Mouse (Mus musculus) midbrain, embryonic 10.5 days (tissue): Measurements from ENCODE around the gene Efna2. TPM values are rescaled to one million over a fixed set of nuclear protein-coding genes. Genes with fewer than 3 reads are reported as not detected.

Experiments used
- DNase-seq: peaks from one replicate; pipeline ENCODE4 v3.0.0-alpha.2; 2017; ENCODE audit warnings: low spot score
- H3K27ac ChIP-seq: fragments of 300-500 bp; sonication (generic); replicated peaks from 2 replicates; pipeline ENCODE4 v1.5.1; 2016; ENCODE audit warnings: mild to moderate bottlenecking
- H3K27me3 ChIP-seq: fragments of 300-500 bp; sonication (generic); 2 replicates; pipeline ENCODE4 v1.6.1; 2016; ENCODE audit warnings: low read depth, mild to moderate bottlenecking; ENCODE audit not compliant: poor library complexity, severe bottlenecking
- H3K36me3 ChIP-seq: fragments of 300-500 bp; sonication (generic); 2 replicates; pipeline ENCODE4 v1.6.1; 2016; ENCODE audit warnings: mild to moderate bottlenecking, moderate library complexity
- H3K4me1 ChIP-seq: fragments of 300-500 bp; sonication (generic); 2 replicates; pipeline ENCODE4 v1.6.1; 2016
- H3K4me3 ChIP-seq: fragments of 300-500 bp; sonication (generic); 2 replicates; pipeline ENCODE4 v1.5.1; 2016; ENCODE audit warnings: mild to moderate bottlenecking, moderate library complexity
- H3K9me3 ChIP-seq: fragments of 300-500 bp; sonication (generic); replicated peaks from 2 replicates; pipeline ENCODE4 v1.6.1; 2016; ENCODE audit warnings: mild to moderate bottlenecking
- WGBS: fragments of 180-500 bp; shearing (Covaris S2); methylation state at CpG from one replicate; pipeline ENCODE4 v1.1.7; 2016; 5-methylcytosine and 5-hydroxymethylcytosine counted together
- polyA plus RNA-seq: library from polyadenylated mRNA; unstranded; fragments of >200 nt; fragmentation: Nextera tagmentation; extraction: Ambion mirVana; gene quantifications from 2 replicates; pipeline ENCODE4 v1.2.1, GENCODE M21; 2016

The Efna2 gene
- polyA plus RNA-seq, 1 experiment from 2014 or later = 56.6 TPM

DNA sequence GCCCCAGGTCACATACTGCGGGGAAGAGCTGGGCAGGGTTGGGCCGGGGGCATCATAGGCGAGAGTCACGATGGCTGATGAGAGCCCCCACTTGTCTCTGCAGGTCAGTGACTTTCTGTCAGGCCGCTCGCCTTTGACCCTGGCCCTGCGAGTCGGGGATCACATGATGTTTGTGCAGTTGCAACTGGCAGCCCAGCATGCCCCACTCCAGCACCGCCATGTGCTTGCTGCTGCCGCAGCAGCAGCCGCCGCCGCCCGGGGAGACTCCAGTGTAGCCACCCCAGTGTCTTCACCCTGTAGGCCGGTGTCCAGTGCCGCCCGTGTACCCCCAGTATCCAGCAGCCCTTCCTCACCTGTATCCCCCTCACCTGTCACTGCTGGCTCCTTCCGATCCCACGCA, 25.6 kb upstream of the Efna2 start:
- peaks cover 75% of the 10 kb centered on the region for H3K4me1 ChIP-seq
- no peak for DNase-seq
- WGBS = 85% methylated on average over 19 of the region's 19 CpGs
- H3K4me3 ChIP-seq = peak overlapping the region; percentile 99
- H3K27ac ChIP-seq = peak overlapping the region; percentile 100
- no peaks in the 10 kb centered on the region for H3K27me3 ChIP-seq
- H3K36me3 ChIP-seq = peaks cover 81% of the 10 kb centered on the region
- no peaks in the 10 kb centered on the region for H3K9me3 ChIP-seq

DNA sequence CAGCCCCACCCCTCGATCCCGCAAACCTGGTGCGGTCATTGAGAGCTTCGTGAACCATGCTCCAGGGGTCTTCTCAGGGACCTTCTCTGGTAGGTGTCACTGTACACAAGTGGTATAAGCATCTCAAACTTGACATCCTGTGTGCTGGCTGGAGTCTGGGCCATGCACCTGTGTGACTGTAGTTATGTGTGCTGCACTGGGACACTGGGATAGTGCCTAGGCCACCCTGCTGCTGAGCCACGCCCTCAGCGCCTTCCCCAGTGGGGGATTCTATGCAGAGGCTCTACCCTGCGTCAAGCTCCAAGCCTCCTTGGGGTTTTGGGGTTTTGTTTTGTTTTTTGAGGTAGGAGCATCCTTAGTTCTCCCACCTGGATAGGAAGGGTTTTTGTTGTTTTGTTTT, 24.9 kb upstream of the Efna2 start:
- 93% methylated on average over 7 of the region's 7 CpGs for WGBS
- H3K36me3 ChIP-seq = peaks cover 81% of the 10 kb centered on the region
- H3K9me3 ChIP-seq = no peaks in the 10 kb centered on the region
- no peaks in the 10 kb centered on the region for H3K27me3 ChIP-seq
- peak overlapping the region; percentile 99 for H3K4me3 ChIP-seq
- H3K27ac ChIP-seq = peak overlapping the region; percentile 100; the same call in 1 of the 2 replicates
- DNase-seq = no peak
- peaks cover 82% of the 10 kb centered on the region for H3K4me1 ChIP-seq

DNA sequence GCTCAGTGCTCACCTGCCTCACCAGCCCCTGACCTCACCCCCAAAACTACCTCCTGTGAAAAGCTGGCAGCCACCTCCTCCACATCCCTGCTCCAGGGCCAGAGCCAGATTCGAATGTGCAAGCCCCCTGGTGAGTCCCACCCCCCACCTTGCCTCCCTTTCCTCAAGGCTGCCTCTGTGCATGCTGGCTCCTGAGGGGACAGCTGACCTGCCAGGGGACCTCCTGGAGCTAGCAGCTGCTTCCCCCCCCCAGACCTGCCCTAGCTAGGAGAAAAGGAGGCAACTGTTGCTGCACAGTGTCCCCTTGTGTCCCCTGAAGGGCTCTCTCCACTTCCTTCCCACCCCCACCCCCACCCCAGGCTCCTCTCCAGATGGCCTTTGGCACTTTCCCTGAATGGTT, 24.0 kb upstream of the Efna2 start:
- H3K27ac ChIP-seq = 0 out of 2 replicates have a peak overlapping the region, but pooled peaks have one; percentile 23

DNA sequence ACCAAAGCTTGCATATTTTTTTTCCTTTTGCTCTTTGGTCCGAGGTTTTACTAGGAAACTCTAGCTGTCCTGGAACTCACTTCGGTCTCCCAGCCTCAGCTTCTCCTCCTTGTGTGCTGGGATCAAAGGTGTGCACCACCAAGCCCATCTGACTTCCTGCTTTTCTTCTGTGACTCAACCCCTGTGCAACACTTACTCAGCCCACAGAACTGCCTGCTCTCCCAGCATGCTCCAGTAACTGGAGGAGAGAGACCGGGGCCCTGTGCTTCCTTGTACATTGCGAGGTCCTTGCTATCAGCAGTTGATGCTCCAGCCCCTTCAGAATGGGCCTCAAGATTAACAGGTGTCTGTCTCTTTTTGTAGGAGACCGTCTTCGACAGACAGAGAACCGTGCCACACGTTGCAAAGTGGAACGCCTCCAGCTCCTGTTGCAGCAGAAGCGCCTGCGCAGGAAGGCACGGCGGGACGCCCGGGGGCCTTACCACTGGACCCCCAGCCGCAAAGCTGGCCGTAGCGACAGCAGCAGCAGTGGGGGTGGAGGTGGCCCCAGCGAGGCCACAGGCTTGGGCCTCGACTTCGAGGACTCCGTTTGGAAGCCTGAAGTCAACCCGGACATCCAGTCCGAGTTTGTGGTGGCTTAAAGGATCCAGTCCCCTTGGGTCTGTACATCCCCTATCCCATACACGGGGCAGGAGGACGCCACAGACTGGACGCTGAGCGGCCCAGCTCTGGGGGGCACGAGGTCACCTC, 23.1 kb upstream of the Efna2 start:
- WGBS = 91% methylated on average over 29 of the region's 29 CpGs
- Histone ChIP-seq H3K27ac (peak overlapping the region; percentile 19), H3K9me3 (no peaks in the 10 kb centered on the region), H3K27me3 (no peaks in the 10 kb centered on the region), H3K36me3 (peaks cover 66% of the 10 kb centered on the region), H3K4me1 (peaks cover 100% of the 10 kb centered on the region), H3K4me3 (peak overlapping the region; percentile 27; the same call in 1 of the 2 replicates)
- DNase-seq = no peak

More for the DNA sequence above, 24.0 kb upstream of the Efna2 start:
- Histone ChIP-seq H3K4me1 (peaks cover 91% of the 10 kb centered on the region), H3K9me3 (no peaks in the 10 kb centered on the region), H3K4me3 (peak overlapping the region; percentile 99), H3K27me3 (no peaks in the 10 kb centered on the region), H3K36me3 (peaks cover 75% of the 10 kb centered on the region)
- 79% methylated on average over 1 of the region's 1 CpGs for WGBS
- no peak for DNase-seq

DNA sequence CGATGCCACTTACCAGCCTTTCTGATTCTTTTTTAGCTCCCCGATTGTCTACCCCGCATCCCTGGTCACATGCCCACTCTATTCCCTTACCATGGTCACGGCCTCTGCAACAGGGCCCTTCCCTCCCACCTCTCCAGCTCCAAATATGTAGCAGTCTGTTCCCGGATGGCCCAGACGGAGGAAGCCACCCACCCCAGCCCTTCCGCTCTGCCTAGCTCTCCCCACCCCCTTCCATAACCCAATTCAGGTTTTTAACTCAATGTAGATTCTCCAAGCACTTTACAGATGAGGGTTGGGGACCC, 22.6 kb upstream of the Efna2 start:
- no peak for DNase-seq
- peak overlapping the region; percentile 27; the same call in 1 of the 2 replicates for H3K4me3 ChIP-seq
- H3K9me3 ChIP-seq = no peaks in the 10 kb centered on the region
- H3K27me3 ChIP-seq = no peaks in the 10 kb centered on the region
- H3K27ac ChIP-seq = peak overlapping the region; percentile 19; the same call in 1 of the 2 replicates
- peaks cover 100% of the 10 kb centered on the region for H3K4me1 ChIP-seq
- 76% methylated on average over 7 of the region's 7 CpGs for WGBS
- H3K36me3 ChIP-seq = peaks cover 60% of the 10 kb centered on the region

DNA sequence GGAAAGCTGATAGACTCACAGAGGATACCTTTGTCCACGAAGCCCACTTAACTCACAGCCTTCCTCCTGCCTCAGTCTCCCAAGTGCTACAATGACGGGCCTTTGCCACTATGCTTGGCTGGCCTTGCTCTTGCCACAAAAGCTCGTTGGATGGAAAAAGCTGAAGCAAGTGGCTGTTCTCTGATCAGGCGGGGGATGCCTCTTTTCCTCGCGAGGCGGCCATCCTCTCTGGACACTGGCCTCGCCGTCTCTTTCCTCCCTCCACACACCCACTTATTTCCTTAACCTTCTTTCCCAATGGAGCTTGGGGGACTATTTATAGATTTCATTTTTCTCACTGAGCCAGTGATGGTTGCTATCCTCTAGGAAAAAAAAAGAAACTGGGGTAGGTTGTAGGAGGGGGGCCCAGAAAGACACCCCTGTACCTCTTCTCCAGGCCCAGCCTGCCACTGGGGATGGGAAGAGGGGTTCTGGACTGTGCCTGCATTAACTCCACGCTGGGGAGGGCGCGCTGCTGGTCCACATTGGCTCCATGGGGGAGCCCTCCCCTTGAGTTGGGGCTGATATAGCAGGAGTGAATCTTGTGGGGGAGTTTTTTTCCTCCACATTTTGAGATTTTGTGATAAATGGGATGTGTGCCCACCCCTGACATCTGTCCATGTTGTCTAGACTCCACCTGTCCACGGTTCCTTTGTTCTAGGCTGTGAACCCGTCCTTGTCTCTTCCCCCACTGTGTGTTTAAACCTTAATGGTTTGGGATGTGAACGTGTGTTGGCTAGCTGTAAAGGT, 21.9 kb upstream of the Efna2 start:
- Histone ChIP-seq H3K9me3 (no peaks in the 10 kb centered on the region), H3K4me3 (peak overlapping the region; percentile 27; the same call in 1 of the 2 replicates), H3K36me3 (peaks cover 54% of the 10 kb centered on the region), H3K4me1 (peaks cover 100% of the 10 kb centered on the region), H3K27ac (peak overlapping the region; percentile 88; the same call in 1 of the 2 replicates), H3K27me3 (no peaks in the 10 kb centered on the region)
- DNase-seq = no peak
- 61% methylated on average over 15 of the region's 15 CpGs for WGBS

DNA sequence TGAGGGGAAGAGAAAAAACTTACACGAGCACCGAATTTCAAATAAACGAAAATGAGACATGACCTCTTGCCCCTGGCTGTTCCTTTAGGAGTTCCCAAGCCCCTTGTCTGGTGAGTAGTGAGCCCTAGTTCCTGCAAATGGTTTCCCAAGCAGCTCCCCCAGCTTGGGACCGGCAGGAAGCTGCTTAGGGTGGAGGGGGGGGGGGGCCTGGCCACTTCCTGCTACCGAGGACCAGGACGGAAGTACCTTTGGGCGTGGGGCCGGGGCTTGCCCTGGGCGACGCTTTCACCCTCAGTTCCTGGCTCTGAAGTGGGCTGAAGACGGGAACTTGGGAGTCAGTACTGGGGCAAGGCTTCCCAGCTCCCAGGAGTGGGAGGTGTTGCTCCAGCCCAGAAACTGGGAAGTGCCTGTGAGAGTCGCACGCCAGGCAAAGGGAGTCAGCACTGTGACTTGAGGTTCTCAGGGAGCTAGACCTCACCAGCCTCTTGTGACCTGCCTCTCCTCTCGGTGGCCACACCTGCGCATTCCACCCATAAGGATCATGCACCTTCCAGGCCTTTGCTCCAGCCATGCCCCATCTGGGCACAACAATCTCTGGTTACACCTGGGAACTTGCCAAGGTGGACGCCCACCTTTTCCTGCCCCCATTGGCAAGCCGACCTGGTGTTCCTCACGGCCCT, 20.8 kb upstream of the Efna2 start:
- H3K4me3 ChIP-seq = peak overlapping the region; percentile 51
- no peaks in the 10 kb centered on the region for H3K9me3 ChIP-seq
- peak overlapping the region; percentile 88 for H3K27ac ChIP-seq
- H3K27me3 ChIP-seq = no peaks in the 10 kb centered on the region
- peak; percentile 68 for DNase-seq
- H3K36me3 ChIP-seq = peaks cover 43% of the 10 kb centered on the region
- WGBS = 16% methylated on average over 18 of the region's 18 CpGs
- H3K4me1 ChIP-seq = peaks cover 99% of the 10 kb centered on the region

DNA sequence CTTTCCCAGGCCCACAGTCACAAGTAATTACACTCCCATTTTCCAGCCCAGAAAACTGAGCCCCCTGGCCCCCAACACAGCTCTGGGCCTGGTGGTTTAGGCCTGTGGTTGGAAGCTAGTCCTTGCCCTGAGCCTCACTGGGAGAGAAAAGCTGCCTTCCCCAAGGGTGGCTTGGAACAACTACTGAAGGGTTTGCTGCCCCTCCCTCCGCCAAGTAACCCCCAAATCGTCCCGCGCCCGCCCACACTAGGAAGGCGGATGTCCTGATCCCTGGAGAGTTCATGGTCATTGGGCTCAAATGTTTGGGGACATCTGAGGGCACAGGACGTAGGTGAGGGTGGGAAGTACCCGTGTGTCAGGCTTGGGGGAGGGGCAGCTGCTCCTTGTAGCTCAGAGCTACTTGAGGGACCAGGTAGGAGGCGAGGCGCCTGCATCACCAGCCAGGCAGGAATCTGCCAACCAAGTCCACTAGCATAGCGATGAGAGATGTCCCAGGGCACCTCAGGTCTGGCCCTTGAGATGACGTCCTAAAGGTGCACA, 20.2 kb upstream of the Efna2 start:
- H3K4me1 ChIP-seq = peaks cover 98% of the 10 kb centered on the region

DNA sequence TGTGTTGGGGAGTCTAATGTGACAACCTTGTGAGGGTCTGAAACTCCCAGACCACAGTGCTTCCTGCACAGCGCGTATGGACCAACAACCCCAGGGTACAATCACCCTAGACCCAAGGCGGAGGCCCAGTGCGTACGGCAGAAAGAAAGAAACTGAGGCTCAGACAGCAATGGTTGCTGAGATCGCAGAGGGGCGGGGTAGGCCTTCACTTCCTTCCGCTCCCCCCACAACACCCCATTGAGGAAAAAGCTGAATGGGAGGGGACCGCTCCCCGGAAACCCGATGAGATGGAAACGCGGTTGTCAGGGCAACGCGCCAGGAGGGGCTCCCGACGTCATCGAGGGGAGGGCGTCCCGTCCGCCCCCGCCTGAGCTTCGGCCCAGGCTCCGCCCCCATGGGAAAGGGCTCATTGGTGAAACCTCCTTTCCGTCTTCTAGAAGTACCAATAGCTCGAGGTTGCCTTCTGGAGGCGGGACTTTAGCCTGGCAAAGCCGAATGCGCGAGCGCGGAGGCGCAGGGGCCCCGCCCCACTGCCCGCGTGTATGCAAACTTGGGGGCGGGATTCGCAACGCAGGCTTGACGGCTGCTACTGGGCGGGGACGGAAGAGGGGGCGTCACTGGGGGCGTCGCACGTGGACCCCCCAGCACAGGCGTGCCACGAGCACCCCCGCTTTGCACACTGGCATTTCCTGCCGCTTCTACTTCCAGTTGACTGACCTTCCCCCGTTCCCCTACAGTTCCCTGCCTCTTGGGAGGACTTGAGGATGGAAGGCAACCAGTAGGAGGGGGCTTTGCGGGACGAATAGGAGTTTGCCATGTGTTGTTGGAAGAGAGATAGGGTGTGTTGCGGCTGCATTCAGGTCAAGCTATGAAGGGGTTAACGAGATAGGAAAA, 19.5 kb upstream of the Efna2 start:
- Histone ChIP-seq H3K4me1 (peaks cover 98% of the 10 kb centered on the region), H3K9me3 (no peaks in the 10 kb centered on the region), H3K27me3 (peaks cover 9% of the 10 kb centered on the region), H3K4me3 (peak overlapping the region; percentile 51), H3K27ac (peak overlapping the region; percentile 88), H3K36me3 (peaks cover 29% of the 10 kb centered on the region)
- DNase-seq = peak; percentile 97
- WGBS = under 1% methylated on average over 55 of the region's 55 CpGs

More for the DNA sequence above, 20.2 kb upstream of the Efna2 start:
- peak overlapping the region; percentile 51 for H3K4me3 ChIP-seq
- H3K27me3 ChIP-seq = peaks cover 6% of the 10 kb centered on the region
- peaks cover 36% of the 10 kb centered on the region for H3K36me3 ChIP-seq
- whole genome bisulfite sequencing = 12% methylated on average over 12 of the region's 12 CpGs
- no peaks in the 10 kb centered on the region for H3K9me3 ChIP-seq
- peak overlapping the region; percentile 88 for H3K27ac ChIP-seq
- no peak for DNase-seq

DNA sequence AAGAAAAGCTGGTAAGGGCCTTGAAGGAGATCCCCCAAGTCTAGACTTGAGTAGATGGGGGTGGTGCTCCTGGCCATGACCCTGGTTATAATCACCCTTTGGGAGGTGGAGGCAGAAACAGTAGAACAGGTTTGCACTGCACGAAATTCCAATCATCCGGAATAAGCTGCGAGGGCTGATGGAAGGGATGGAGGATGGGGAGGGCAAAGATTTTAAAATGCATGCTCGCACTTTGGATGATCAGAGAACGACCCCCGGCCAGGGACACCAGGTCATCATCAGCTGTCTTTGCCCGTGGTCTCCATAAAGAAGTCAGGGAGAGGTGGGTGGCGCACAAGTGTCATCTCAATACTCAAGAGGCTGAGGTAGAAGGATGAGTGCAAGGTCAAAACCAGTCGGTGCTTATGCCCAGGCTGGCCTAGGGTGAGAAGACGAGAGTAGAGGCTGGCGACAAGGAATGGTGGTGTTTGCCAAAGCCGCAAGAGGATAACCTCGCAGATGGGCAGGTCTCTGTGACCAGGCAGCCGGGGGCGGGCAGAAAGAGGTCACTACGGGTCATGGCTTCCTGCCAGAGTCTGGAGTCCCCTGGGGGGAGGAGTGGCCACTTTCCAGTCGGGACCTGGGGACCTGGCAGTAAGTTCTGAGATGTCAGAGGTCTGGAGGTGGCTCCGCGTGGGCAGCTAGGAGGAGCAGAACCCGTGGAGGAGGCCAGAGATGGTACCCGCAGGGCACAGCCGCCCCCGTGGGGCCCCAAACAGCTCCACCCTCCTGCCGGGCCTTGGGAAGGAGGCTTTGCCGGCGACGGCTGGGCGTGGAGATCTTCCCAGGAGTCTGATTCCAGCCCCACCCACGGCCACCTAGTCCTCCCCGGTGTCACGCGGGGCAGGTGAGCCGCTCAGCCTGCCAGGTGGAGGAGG, 18.6 kb upstream of the Efna2 start:
- Histone ChIP-seq H3K36me3 (peaks cover 20% of the 10 kb centered on the region), H3K27me3 (peaks cover 9% of the 10 kb centered on the region), H3K9me3 (no peaks in the 10 kb centered on the region), H3K4me1 (peaks cover 98% of the 10 kb centered on the region), H3K27ac (peak overlapping the region; percentile 88), H3K4me3 (peak overlapping the region; percentile 51)
- under 1% methylated on average over 33 of the region's 33 CpGs for WGBS
- peak; percentile 77 for DNase-seq
